Mouse (Mus musculus): Measurements from ENCODE around the gene Baiap2l2. TPM values are rescaled to one million over a fixed set of nuclear protein-coding genes. Genes with fewer than 3 reads are reported as not detected.

The Baiap2l2 gene
- 1 to 10 TPM; 3.1 to 3.2 TPM for total RNA-seq (2021)
- long read RNA-seq, experiment 1, partial matches to known transcripts, result 2 of 3 reads
- long read RNA-seq, experiment 1, other reads (novel, unspliced or antisense), result 1 of 3 reads
- long read RNA-seq, experiment 2, partial matches to known transcripts, result 1 of 2 reads
- long read RNA-seq, experiment 2, other reads (novel, unspliced or antisense), result 1 of 2 reads

GRCm38 (mm10) chr15:79285399-79285798 is at the start of gene Baiap2l2:
TSS of gene Baiap2l2 (minus strand) at chr15:79285537.
- DNase-seq, result no peak
- Histone ChIP-seq H3K4me3 (no peak within 1 kb of the TSS), H3K27ac (no peak within 1 kb of the TSS)
- no peak for TF ChIP-seq CTCF (IDR thresholded peaks at IDR 0.05)
- intact Hi-C loops (cut with DNase I), result no loop called here

GRCm38 (mm10) chr15:79333409-79333808 is 48.1 kb upstream of the Baiap2l2 start:
- DNase-seq, result no peak
- H3K4me3 ChIP-seq, result no peak overlapping the region
- no peak overlapping the region; the same call in 1 of the 2 replicates for H3K27ac ChIP-seq
- intact Hi-C loops (cut with DNase I), result no loop called here
- no peak for TF ChIP-seq CTCF (IDR thresholded peaks at IDR 0.05)

- H3K4me3 ChIP-seq, result no peak overlapping the region
- no peak for TF ChIP-seq CTCF (IDR thresholded peaks at IDR 0.05)
- H3K27ac ChIP-seq, result no peak overlapping the region
- DNase-seq, result no peak
- intact Hi-C loops (cut with DNase I), result no loop called here
These were observed 45.2 kb upstream of the Baiap2l2 start for GRCm38 (mm10) chr15:79330521-79330920.

- DNase-seq, result no peak
- TF ChIP-seq CTCF (IDR thresholded peaks at IDR 0.05), result no peak
- Histone ChIP-seq H3K27ac (no peak overlapping the region), H3K4me3 (no peak overlapping the region)
- intact Hi-C loops (cut with DNase I), result loop anchor here (5.0 kb wide), 1 partner anchor 88 kb away; no protein-coding TSS in a partner anchor
These were observed 44.6 kb upstream of the Baiap2l2 start for GRCm38 (mm10) chr15:79329979-79330363.

- no peak for DNase-seq
- Histone ChIP-seq H3K27ac (no peak overlapping the region), H3K4me3 (no peak overlapping the region)
- intact Hi-C loops (cut with DNase I), result loop anchor here (5.0 kb wide), 1 partner anchor 87 kb away; no protein-coding TSS in a partner anchor
- peak; percentile 17; the same call in 1 of the 2 replicates for TF ChIP-seq CTCF (IDR thresholded peaks at IDR 0.05)
These were observed 44.1 kb upstream of the Baiap2l2 start for GRCm38 (mm10) chr15:79329346-79329978.

GRCm38 (mm10) chr15:79328939-79329275 is 43.6 kb upstream of the Baiap2l2 start:
- TF ChIP-seq CTCF (IDR thresholded peaks at IDR 0.05), result no peak
- DNase-seq, result no peak
- intact Hi-C loops (cut with DNase I), result loop anchor here (5.0 kb wide), 1 partner anchor 87 kb away; no protein-coding TSS in a partner anchor
- H3K27ac ChIP-seq, result peak overlapping the region; percentile 92
- H3K4me3 ChIP-seq, result no peak overlapping the region

- H3K27ac ChIP-seq, result peak within 1 kb of the TSS; percentile 92
- no peak for TF ChIP-seq CTCF (IDR thresholded peaks at IDR 0.05)
- intact Hi-C loops (cut with DNase I), result loop anchor here (5.0 kb wide), 1 partner anchor 86 kb away; no protein-coding TSS in a partner anchor
- DNase-seq, result peak; percentile 99
- peak within 1 kb of the TSS; percentile 87 for H3K4me3 ChIP-seq
These were observed 43.0 kb upstream of the Baiap2l2 start, which contains the start of gene Pla2g6 for GRCm38 (mm10) chr15:79328058-79328938. TSS of gene Pla2g6 (minus strand) at chr15:79328390.

- intact Hi-C loops (cut with DNase I), result loop anchor here (5.0 kb wide), 1 partner anchor 85 kb away; no protein-coding TSS in a partner anchor
- TF ChIP-seq CTCF (IDR thresholded peaks at IDR 0.05), result no peak
- peak; percentile 55 for DNase-seq
- Histone ChIP-seq H3K4me3 (peak overlapping the region; percentile 87), H3K27ac (peak overlapping the region; percentile 92)
These were observed 41.9 kb upstream of the Baiap2l2 start for GRCm38 (mm10) chr15:79326971-79327961.

GRCm38 (mm10) chr15:79326264-79326663 is 40.9 kb upstream of the Baiap2l2 start:
- intact Hi-C loops (cut with DNase I), result loop anchor here (5.0 kb wide), 1 partner anchor 84 kb away; no protein-coding TSS in a partner anchor

GRCm38 (mm10) chr15:79325742-79326141 is 40.4 kb upstream of the Baiap2l2 start:
- no peak for TF ChIP-seq CTCF (IDR thresholded peaks at IDR 0.05)
- Histone ChIP-seq H3K27ac (no peak overlapping the region), H3K4me3 (no peak overlapping the region)
- intact Hi-C loops (cut with DNase I), result loop anchor here (5.0 kb wide), 1 partner anchor 83 kb away; no protein-coding TSS in a partner anchor
- no peak for DNase-seq

More at GRCm38 (mm10) chr15:79326264-79326663, 40.9 kb upstream of the Baiap2l2 start:
- DNase-seq, result no peak
- Histone ChIP-seq H3K27ac (peak overlapping the region; percentile 24; the same call in 1 of the 2 replicates), H3K4me3 (no peak overlapping the region)
- no peak for TF ChIP-seq CTCF (IDR thresholded peaks at IDR 0.05)

GRCm38 (mm10) chr15:79324373-79324772 is 39.0 kb upstream of the Baiap2l2 start:
- Histone ChIP-seq H3K4me3 (no peak overlapping the region), H3K27ac (peak overlapping the region; percentile 82)
- TF ChIP-seq CTCF (IDR thresholded peaks at IDR 0.05), result no peak
- no peak for DNase-seq
- intact Hi-C loops (cut with DNase I), result loop anchor here (5.0 kb wide), 1 partner anchor 57 kb away; no protein-coding TSS in a partner anchor
